Mouse (Mus musculus): ENCODE measurements around the gene Olfr328. TPM values are rescaled to one million over a fixed set of nuclear protein-coding genes. Genes with fewer than 3 reads are reported as not detected.

Olfr328 gene
- total RNA-seq, 2 experiments from 2014 or later, result 0.12 TPM; not detected in 1

Other genes starting within 250 kb of the Olfr328 start
- 10 to 100 TPM; 19.3 to 28.6 TPM for gene Zfp692, start 248.6 kb downstream of the Olfr328 start, total RNA-seq (2021)
- 10 to 100 TPM; 45.9 to 47.7 TPM for gene Zfp672, start 225.3 kb downstream of the Olfr328 start, total RNA-seq (2021)
- gene Sh3bp5l, start 224.9 kb downstream of the Olfr328 start, total RNA-seq (2021), result 10 to 100 TPM; 55.1 to 55.8 TPM
- gene Lypd8, start 176.6 kb downstream of the Olfr328 start, total RNA-seq (2021), result under 1 TPM in 1 of 2 experiments, not detected in 1; 0.25 TPM
- gene 1810065E05Rik, start 134.5 kb downstream of the Olfr328 start, total RNA-seq (2021), result not detected
- not detected for gene Gm12253, start 123.1 kb downstream of the Olfr328 start, total RNA-seq (2021)
- not detected for gene Lypd9, start 102.7 kb downstream of the Olfr328 start, total RNA-seq (2021)
- gene Olfr30, start 93.4 kb downstream of the Olfr328 start, total RNA-seq (2021), result not detected
- not detected for gene Olfr332, start 63.1 kb downstream of the Olfr328 start, total RNA-seq (2021)
- not detected for gene Olfr331, start 53.1 kb downstream of the Olfr328 start, total RNA-seq (2021)
- gene Olfr330, start 20.8 kb downstream of the Olfr328 start, total RNA-seq (2021), result not detected
- not detected for gene Olfr329-ps, start 9.2 kb downstream of the Olfr328 start, total RNA-seq (2021)
- gene Olfr224, start 14.9 kb upstream of the Olfr328 start, total RNA-seq (2021), result not detected
- gene Olfr325, start 22.1 kb upstream of the Olfr328 start, total RNA-seq (2021), result not detected
- gene Olfr324, start 39.5 kb upstream of the Olfr328 start, total RNA-seq (2021), result not detected
- gene 2210407C18Rik, start 60.4 kb upstream of the Olfr328 start, total RNA-seq (2021), result not detected
- gene Olfr323, start 74.9 kb upstream of the Olfr328 start, total RNA-seq (2021), result not detected
- under 1 TPM in 1 of 2 experiments, not detected in 1; 0.15 TPM for gene Trim58, start 84.8 kb upstream of the Olfr328 start, total RNA-seq (2021)
- not detected for gene Olfr322, start 103.1 kb upstream of the Olfr328 start, total RNA-seq (2021)
- not detected for gene Olfr320, start 125.5 kb upstream of the Olfr328 start, total RNA-seq (2021)
- not detected for gene Olfr319, start 143.5 kb upstream of the Olfr328 start, total RNA-seq (2021)
- under 1 TPM in 1 of 2 experiments, not detected in 1; 0.09 TPM for gene Olfr318, start 168.4 kb upstream of the Olfr328 start, total RNA-seq (2021)
- under 1 TPM; 0.10 to 0.33 TPM for gene Olfr317, start 183.6 kb upstream of the Olfr328 start, total RNA-seq (2021)
- under 1 TPM; 0.31 to 0.34 TPM for gene Olfr316, start 197.1 kb upstream of the Olfr328 start, total RNA-seq (2021)
- gene Olfr315, start 217.6 kb upstream of the Olfr328 start, total RNA-seq (2021), result not detected
- gene Olfr314, start 227.3 kb upstream of the Olfr328 start, total RNA-seq (2021), result not detected
- 1 to 10 TPM; 5.9 to 7.2 TPM for gene Fam183b, start 246.3 kb upstream of the Olfr328 start, total RNA-seq (2021)

Measured in layer of hippocampus, postnatal 25 days (tissue).